ENCODE assay signal across 19 mouse cellular contexts in genomic region chr8:57441556-57441955, GRCm38 (mm10). TPM values are rescaled to one million over a fixed set of nuclear protein-coding genes. Genes with fewer than 3 reads are reported as not detected.
"Had no signal": no experiment of that assay in that cellular context is flagged by ENCODE, and none has a peak within 500 bp of the region (broad histone marks: within the 10 kb centered on the region; RNA-seq: fewer than 3 reads in every experiment).

No protein-coding gene starts in this region.

- H3K4me3 ChIP-seq: megakaryocyte, embryonic 14.5 days; midbrain, embryonic 13.5 days; midbrain, embryonic 15.5 days; myocyte; neural tube, embryonic 13.5 days; neural tube, embryonic 15.5 days had no signal

- ATAC-seq: midbrain, embryonic 13.5 days; midbrain, embryonic 15.5 days had no signal

- H3K9me3 ChIP-seq: megakaryocyte, embryonic 14.5 days; midbrain, embryonic 13.5 days; midbrain, embryonic 15.5 days; neural tube, embryonic 13.5 days; neural tube, embryonic 15.5 days had no signal

- H3K27me3 ChIP-seq: midbrain, embryonic 13.5 days; midbrain, embryonic 15.5 days; neural tube, embryonic 13.5 days; neural tube, embryonic 15.5 days had no signal

- H3K27ac ChIP-seq: liver, embryonic 14.5 days; macrophage; midbrain, embryonic 13.5 days; midbrain, embryonic 15.5 days; neural tube, embryonic 13.5 days; neural tube, embryonic 15.5 days had no signal

- H3K36me3 ChIP-seq: midbrain, embryonic 13.5 days; midbrain, embryonic 15.5 days; neural tube, embryonic 13.5 days; neural tube, embryonic 15.5 days had no signal

- DNase-seq: lung, adult 18-20 months; lung, postnatal 14 days; lung, postnatal 36 days; right cerebral cortex, postnatal 14 days; right cerebral cortex, postnatal 4 days; spleen, adult 18-20 months; thymus, adult 18-20 months; thymus, postnatal 14 days; thymus, postnatal 36 days had no signal

- H3K4me1 ChIP-seq: midbrain, embryonic 15.5 days; neural tube, embryonic 13.5 days; neural tube, embryonic 15.5 days had no signal

RNA-seq across cellular contexts. Expression of gene Scrg1, which starts 14.2 kb away (rescaled TPM):
- polyA plus RNA-seq: liver, embryonic 14.5 days; macrophage; myocyte; small intestine, adult 2 months; thymus, postnatal 0 days had no signal
